Mouse (Mus musculus) liver, embryonic 14.5 days (tissue): ENCODE measurements around the gene Fgfr2. TPM values are rescaled to one million over a fixed set of nuclear protein-coding genes. Genes with fewer than 3 reads are reported as not detected.
"Not testable (repeated sequence)": the region's sequence is repeated elsewhere in the genome, so short reads cannot be mapped to it uniquely, and the experiment has no call there.

Source experiments
- ATAC-seq: fragments of 200-750 bp; cut with Nextera tagmentation; 2 replicates; pipeline ENCODE4 v1.8.0; 2017; ENCODE audit warnings: moderate number of reproducible peaks, mild to moderate bottlenecking, moderate library complexity; ENCODE audit not compliant: insufficient read depth
- DNase-seq, 3 experiments: peaks; one replicate each; pipeline ENCODE4 v3.0.0-alpha.2; 2012 to 2013; ENCODE audit warnings: low read depth in 3 of 3, low spot score in 3 of 3
- H3K27ac ChIP-seq: fragments of 300-500 bp; sonication (generic); 2 replicates; pipeline ENCODE4 v1.5.1; 2014; ENCODE audit warnings: moderate library complexity, mild to moderate bottlenecking, control low read depth, inconsistent platforms
- H3K27me3 ChIP-seq: fragments of 300-500 bp; sonication (generic); 2 replicates; pipeline ENCODE4 v1.6.1; 2014; ENCODE audit warnings: mild to moderate bottlenecking, low read length, moderate library complexity; ENCODE audit not compliant: control insufficient read depth, insufficient read depth
- H3K36me3 ChIP-seq: fragments of 300-500 bp; sonication (generic); replicated peaks from 2 replicates; pipeline ENCODE4 v1.6.1; 2014; ENCODE audit warnings: low read depth; ENCODE audit not compliant: control insufficient read depth, insufficient read depth
- H3K4me1 ChIP-seq, 2 experiments: fragments of 200-500 bp in 1 of 2; fragments of 300-500 bp in 1 of 2; sonication (generic) in 1 of 2; replicated peaks; 2 replicates each; pipeline ENCODE4 v1.6.1; 2012 to 2014; ENCODE audit warnings: antibody characterized with exemption in 1 of 2, inconsistent platforms in 1 of 2, low read length in 1 of 2; ENCODE audit not compliant: control insufficient read depth in 2 of 2, insufficient read depth in 2 of 2
- H3K4me2 ChIP-seq: fragments of 300-500 bp; sonication (generic); 2 replicates; pipeline ENCODE4 v1.6.1; 2014; ENCODE audit warnings: low read depth, mild to moderate bottlenecking, control low read depth, moderate library complexity
- H3K4me3 ChIP-seq, 2 experiments: fragments of 200-500 bp in 1 of 2; fragments of 300-500 bp in 1 of 2; sonication (generic) in 1 of 2; 2 replicates each; pipeline ENCODE4 v1.5.1; 2012 to 2014; ENCODE audit warnings: low read depth in 2 of 2, low read length in 2 of 2, mild to moderate bottlenecking in 2 of 2, control low read depth in 1 of 2, inconsistent platforms in 1 of 2, moderate library complexity in 1 of 2; ENCODE audit not compliant: insufficient read depth in 1 of 2
- H3K9ac ChIP-seq: fragments of 300-500 bp; sonication (generic); replicated peaks from 2 replicates; pipeline ENCODE4 v1.6.1; 2014; ENCODE audit warnings: mild to moderate bottlenecking, control low read depth, moderate library complexity
- H3K9me3 ChIP-seq: fragments of 300-500 bp; sonication (generic); 2 replicates; pipeline ENCODE4 v1.6.1; 2016; ENCODE audit warnings: low read length, mixed read lengths; ENCODE audit not compliant: control insufficient read depth
- CTCF ChIP-seq: IDR thresholded peaks from 2 replicates; pipeline ENCODE4 v1.5.1; 2016; ENCODE audit warnings: antibody characterized with exemption, low read depth, control low read depth
- EP300 ChIP-seq: IDR thresholded peaks from 2 replicates; pipeline ENCODE4 v1.6.1; 2016; ENCODE audit warnings: antibody characterized with exemption, low read depth
- WGBS: fragments of 180-500 bp; shearing (Covaris S2); extraction: QIAGEN DNeasy Blood & Tissue Kit; methylation state at CpG from one replicate; pipeline ENCODE4 v1.1.7; 2014; ENCODE audit not compliant: insufficient replicate concordance; 5-methylcytosine and 5-hydroxymethylcytosine counted together
- polyA plus RNA-seq, 2 experiments: library from polyadenylated mRNA; depleted of rRNA in 1 of 2; stranded (reverse) in 1 of 2; unstranded in 1 of 2; fragments of >200 nt; fragmentation: Nextera tagmentation in 1 of 2; extraction: Ambion mirVana in 1 of 2; gene quantifications; 2 replicates each; pipeline versions ENCODE4 v1.2.1 to v1.2.3; 2012 to 2014

Fgfr2 gene
- polyA plus RNA-seq, 2 experiments: 7.9 to 8.8 TPM

DNA sequence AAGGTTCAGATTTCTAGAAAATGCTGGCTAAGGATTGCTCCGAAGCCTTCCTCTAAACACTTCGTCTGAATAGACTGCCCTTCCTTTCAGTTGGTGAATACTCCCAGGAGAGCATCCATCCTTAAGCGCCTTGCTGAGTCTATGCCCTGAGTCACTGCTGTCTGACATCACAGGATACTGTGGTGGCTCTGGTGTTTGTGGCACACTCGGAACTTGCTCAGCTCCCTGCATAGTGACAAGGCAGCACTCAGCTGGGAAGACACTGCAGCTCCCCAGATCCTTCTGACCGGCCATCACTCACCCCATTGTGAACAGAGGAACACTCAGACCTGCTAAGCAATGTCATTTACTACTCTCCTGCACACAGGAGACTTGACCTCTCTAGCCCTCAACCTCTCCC, 675.6 kb downstream of the Fgfr2 start:
- no peaks in the 10 kb centered on the region for H3K9me3 ChIP-seq
- no peak overlapping the region for H3K27ac ChIP-seq
- 52% methylated on average over 5 of the region's 5 CpGs for WGBS
- no peak overlapping the region for H3K4me3 ChIP-seq
- no peaks in the 10 kb centered on the region for H3K27me3 ChIP-seq
- no peak overlapping the region for H3K4me2 ChIP-seq
- H3K4me1 ChIP-seq: no peaks in the 10 kb centered on the region; a peak in 1 of 4 replicates
- TF ChIP-seq CTCF (no peak), EP300 (no peak)
- no peak for ATAC-seq
- H3K36me3 ChIP-seq: no peaks in the 10 kb centered on the region
- no peak overlapping the region for H3K9ac ChIP-seq
- no peak for DNase-seq

DNA sequence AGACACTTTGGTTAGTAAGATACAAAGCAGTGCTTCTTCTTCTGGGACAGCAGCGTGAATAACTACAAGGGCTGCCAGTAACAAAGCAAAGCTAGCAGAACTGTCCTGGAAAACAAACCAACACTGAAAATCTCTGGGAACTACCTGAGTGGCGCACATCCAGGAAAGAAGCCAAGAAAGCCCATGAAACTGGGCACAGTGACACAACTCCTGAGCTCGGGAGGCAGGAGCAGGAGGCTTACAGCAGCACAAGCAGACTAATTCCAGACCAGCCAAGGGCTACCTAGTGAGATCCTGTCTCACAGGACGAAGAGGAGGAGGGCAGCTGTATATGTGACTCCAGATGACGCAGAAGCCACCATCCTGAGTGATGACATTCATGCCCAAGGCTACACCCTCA, 676.3 kb downstream of the Fgfr2 start:
- ATAC-seq (no peak), DNase-seq (no peak)
- Histone ChIP-seq H3K36me3 (no peaks in the 10 kb centered on the region), H3K4me2 (no peak overlapping the region), H3K4me3 (no peak overlapping the region), H3K9me3 (no peaks in the 10 kb centered on the region), H3K27me3 (no peaks in the 10 kb centered on the region), H3K27ac (no peak overlapping the region), H3K9ac (no peak overlapping the region), H3K4me1 (peaks cover 0 to 5% of the 10 kb centered on the region in 2 experiments; a peak in 1 of 4 replicates)
- TF ChIP-seq EP300: no peak
- WGBS: 61% methylated on average over 5 of the region's 5 CpGs

DNA sequence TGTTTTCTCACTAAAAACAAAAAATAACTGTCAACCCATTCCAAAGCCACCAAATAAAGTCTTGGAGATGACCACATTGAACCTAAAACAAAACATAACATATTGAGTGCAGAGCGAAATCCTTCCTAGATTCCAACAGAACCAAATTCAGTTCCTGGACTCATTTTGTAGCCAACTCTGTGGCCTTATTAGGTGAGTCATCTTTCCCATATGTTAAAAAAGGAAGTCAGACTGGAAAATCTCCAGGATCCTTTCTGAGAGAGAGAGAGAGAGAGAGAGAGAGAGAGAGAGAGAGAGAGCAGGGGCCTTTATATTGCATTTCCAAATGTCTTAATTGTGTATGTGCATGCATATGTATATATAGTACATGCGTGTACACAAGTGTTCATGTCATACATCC, 678.9 kb downstream of the Fgfr2 start:
- Histone ChIP-seq H3K4me1 (peaks cover 0 to 5% of the 10 kb centered on the region in 2 experiments; a peak in 1 of 4 replicates), H3K4me3 (no peak overlapping the region), H3K9ac (no peak overlapping the region), H3K9me3 (no peaks in the 10 kb centered on the region), H3K27ac (no peak overlapping the region), H3K4me2 (no peak overlapping the region), H3K36me3 (no peaks in the 10 kb centered on the region), H3K27me3 (no peaks in the 10 kb centered on the region)
- DNase-seq (no peak), ATAC-seq (no peak)
- TF ChIP-seq CTCF (no peak), EP300 (no peak)
- 67% methylated on average over 2 of the region's 2 CpGs for WGBS

- Histone ChIP-seq H3K4me2 (no peak overlapping the region), H3K36me3 (no peaks in the 10 kb centered on the region), H3K4me1 (peaks cover 0 to 5% of the 10 kb centered on the region in 2 experiments; a peak in 1 of 4 replicates), H3K9ac (no peak overlapping the region), H3K27me3 (no peaks in the 10 kb centered on the region), H3K4me3 (no peak overlapping the region), H3K27ac (no peak overlapping the region), H3K9me3 (no peaks in the 10 kb centered on the region)
- WGBS: 53% methylated on average over 2 of the region's 2 CpGs
- TF ChIP-seq CTCF (no peak), EP300 (no peak)
- DNase-seq (no peak), ATAC-seq (no peak)
Observed at GRCm38 (mm10) chr7:132443769-132444168, 679.4 kb downstream of the Fgfr2 start.

DNA sequence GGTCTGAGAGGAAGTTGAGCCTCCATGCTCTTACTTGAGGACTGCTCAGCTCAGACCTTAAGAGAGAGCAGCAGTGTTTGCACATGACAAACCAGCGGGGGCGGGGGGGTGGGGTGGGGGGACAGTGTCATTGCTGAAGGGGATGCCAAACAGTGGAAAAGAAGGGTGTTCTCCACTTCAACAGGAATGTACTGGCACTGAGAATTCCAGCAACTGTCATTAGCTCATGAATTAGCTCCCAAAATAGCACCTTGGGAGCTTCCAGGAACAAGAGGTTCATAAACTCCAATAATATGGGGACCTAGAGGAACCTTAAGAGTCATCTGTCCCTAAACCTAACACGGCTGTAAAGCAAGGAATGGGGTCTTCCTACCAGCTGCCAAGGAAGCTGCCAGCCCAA, 680.0 kb downstream of the Fgfr2 start:
- no peaks in the 10 kb centered on the region for H3K27me3 ChIP-seq
- DNase-seq (no peak), ATAC-seq (no peak)
- no peaks in the 10 kb centered on the region for H3K36me3 ChIP-seq
- peaks cover 0 to 5% of the 10 kb centered on the region in 2 experiments; a peak in 1 of 4 replicates for H3K4me1 ChIP-seq
- 61% methylated on average over 3 of the region's 3 CpGs for WGBS
- no peak overlapping the region for H3K9ac ChIP-seq
- H3K4me2 ChIP-seq: no peak overlapping the region
- H3K9me3 ChIP-seq: no peaks in the 10 kb centered on the region
- no peak overlapping the region for H3K27ac ChIP-seq
- no peak overlapping the region for H3K4me3 ChIP-seq
- TF ChIP-seq EP300: no peak
- no peak for TF ChIP-seq CTCF

DNA sequence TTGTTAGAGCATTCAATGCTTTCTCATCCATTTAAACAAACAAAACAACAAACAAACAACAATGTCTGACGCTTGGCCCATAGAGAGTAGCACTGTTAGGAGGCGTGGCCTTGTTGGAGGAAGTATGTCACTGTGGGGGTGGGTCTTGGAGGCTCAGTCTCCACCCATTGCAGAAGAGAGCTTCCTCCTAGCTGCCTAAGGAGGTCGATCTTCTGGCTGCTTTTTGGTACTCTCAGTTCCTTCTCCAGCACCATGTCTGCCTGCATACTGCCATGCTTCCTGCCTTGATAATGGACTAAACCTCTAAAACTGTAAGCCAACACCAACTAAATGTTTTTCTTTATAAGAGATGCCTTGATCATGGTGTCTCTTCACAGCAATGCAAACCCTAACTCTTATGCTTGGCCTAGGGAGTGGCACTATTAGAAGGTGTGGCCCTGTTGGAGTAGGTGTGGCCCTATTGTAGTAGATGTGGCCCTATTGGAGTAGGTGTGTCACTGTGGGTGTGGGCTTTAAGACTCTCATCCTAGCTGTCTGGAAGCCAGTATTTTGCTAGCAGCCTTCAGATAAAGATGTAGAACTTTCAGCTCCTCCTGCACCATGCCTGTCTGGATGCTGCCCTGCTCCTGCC, 680.9 kb downstream of the Fgfr2 start:
- not testable (repeated sequence) for H3K9me3 ChIP-seq, H3K36me3 ChIP-seq, H3K4me3 ChIP-seq, H3K27ac ChIP-seq, H3K9ac ChIP-seq, H3K27me3 ChIP-seq, H3K4me2 ChIP-seq, DNase-seq, H3K4me1 ChIP-seq
- 54% methylated on average over 3 of the region's 3 CpGs for WGBS
- peak; percentile 37; the same call in 1 of the 2 replicates for ATAC-seq
